Mouse (Mus musculus) thymus, postnatal 4 days (tissue): ENCODE results near the gene Dnm3.

Source experiments
- DNase-seq: peaks from one replicate; pipeline ENCODE4 v3.0.0; 2021

Gene Dnm3

GRCm38 (mm10) chr1:162100961-162101830 lies 376.6 kb downstream of the Dnm3 start:
- DNase-seq = no peak

- no peak for DNase-seq
Measured at GRCm38 (mm10) chr1:162100033-162100820, 377.6 kb downstream of the Dnm3 start.

GRCm38 (mm10) chr1:162099203-162099602 lies 378.6 kb downstream of the Dnm3 start:
- DNase-seq = no peak

DNA sequence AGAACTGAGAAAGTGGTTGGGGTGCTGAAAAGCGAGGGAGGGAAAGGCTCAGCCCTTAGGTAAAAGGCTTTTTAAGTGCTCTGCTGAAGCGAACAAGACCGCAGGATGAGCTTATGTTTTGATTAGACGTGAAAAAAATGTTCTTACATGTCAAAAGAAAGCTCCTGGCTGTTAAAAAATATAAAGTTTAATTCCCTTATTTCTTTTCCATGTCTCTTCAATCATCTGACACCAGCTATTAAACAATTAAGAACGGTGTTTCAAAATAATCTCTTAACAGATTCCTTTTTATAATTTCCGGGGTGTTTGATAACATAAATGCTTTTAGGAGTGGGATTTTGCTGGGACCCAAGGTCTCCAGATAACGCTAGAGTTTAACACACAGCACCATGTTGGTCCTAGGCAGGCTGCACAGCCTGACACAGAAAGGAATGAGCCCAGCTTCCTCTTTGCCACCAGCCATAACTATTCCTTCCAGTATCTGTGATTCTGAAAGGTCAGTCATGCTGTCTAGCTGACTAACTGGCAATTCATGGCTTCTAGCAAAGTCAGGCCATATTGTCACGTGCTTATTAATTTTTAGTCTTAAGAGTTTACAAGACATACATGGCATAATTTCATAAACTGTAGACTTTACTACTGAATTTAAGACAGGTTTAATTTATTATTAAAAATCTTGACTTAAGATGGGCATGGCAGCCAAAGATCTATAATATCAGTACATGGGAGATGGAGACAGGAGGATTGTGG lies 383.1 kb downstream of the Dnm3 start:
- DNase-seq = no peak

DNA sequence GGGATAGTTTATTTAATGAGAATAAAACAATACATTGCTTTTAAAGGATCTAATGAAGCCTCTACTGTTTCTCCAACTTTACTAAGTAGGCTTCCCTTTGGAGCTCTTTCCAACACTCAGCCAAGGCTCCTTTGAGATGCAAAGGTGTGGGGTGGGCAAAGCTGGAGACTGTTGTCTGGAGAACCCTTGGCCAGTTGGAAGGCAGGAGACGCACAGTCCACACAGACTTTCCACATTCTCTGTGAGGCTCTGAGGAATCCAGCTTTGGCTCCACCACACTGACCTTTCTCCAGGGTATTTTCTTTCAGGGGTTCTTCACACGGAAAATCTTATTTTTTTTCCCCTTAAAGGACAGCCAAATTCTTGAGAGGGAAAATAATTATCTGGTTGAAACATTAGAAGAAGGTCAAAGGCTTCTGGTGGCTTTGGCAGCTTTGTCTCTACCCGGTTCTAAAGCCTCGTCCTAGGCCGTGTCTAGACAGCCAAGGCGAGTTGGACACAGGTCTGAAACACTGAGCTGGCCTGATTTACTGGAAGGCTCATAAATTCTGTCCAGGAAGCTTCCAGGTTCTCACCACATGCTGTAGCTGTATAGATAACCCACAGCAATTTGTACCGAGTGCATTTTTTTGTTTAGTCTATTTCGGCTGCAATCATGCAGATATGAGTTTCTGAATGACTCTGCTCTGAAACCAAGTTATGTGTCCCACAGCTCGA lies 383.9 kb downstream of the Dnm3 start:
- DNase-seq = no peak

GRCm38 (mm10) chr1:162092899-162093659 lies 384.8 kb downstream of the Dnm3 start:
- DNase-seq = no peak

GRCm38 (mm10) chr1:162092401-162092800 lies 385.4 kb downstream of the Dnm3 start:
- DNase-seq = no peak

GRCm38 (mm10) chr1:162083886-162084478 lies 393.9 kb downstream of the Dnm3 start:
- no peak for DNase-seq

DNA sequence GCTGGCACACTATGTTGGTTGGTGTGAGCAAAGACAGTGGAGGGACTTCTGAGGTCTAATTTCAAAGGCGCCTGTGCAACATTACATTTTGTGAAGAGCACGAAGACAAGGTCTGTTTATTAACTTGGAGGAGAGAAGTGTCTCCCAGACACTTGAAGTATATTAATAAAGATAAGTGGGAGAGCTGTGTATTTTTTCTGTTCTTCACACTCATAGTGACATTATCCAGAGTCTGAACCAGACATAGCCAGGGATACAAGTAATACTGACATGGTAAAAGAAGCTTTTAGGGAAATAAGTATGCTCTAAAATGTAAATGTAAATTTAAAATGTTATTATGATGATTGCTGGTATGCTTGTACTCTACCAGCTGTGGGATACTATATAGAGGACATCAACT lies 394.5 kb downstream of the Dnm3 start:
- DNase-seq = no peak

DNA sequence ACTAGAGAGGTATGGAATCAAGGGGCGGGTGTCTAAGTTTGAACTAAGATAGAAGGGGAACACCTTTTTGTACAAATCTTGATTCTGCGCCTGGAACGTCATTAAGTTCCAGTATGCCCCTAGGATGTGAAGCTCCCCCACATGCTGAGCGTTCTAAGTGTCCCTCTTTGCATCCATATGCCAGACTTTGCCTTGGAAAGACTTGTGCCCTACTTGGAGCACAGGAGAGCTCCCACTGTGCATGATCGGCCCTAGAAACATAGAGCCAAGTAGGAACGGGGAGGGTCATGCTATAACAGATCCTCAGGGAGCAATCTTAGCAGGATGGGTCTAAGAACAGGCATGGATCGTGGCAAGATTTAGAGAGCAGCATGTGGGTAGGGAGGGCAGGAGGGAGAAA lies 395.1 kb downstream of the Dnm3 start:
- no peak for DNase-seq

- DNase-seq = no peak
Measured at GRCm38 (mm10) chr1:162081693-162082372, 396.0 kb downstream of the Dnm3 start.

GRCm38 (mm10) chr1:162079989-162080388 lies 397.8 kb downstream of the Dnm3 start:
- no peak for DNase-seq

DNA sequence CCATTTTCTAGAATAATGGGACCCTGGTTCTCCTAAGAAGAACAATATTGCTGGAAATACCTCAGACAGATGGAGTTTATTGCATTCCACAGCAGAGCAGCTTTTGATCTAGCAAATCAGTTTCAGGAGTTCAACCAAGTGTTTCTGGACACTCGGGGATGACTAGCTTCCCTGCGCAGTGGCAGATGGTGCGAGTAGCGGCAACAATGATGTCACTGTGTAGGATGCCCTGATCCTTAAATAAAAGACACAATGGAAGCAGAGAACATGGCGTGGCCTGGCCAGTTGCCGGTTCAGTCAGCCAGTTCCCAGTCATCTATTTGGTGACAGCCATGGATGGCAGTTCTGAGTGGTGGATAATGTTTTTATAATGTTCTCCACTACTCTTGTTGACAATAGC lies 400.4 kb downstream of the Dnm3 start:
- DNase-seq = no peak

DNA sequence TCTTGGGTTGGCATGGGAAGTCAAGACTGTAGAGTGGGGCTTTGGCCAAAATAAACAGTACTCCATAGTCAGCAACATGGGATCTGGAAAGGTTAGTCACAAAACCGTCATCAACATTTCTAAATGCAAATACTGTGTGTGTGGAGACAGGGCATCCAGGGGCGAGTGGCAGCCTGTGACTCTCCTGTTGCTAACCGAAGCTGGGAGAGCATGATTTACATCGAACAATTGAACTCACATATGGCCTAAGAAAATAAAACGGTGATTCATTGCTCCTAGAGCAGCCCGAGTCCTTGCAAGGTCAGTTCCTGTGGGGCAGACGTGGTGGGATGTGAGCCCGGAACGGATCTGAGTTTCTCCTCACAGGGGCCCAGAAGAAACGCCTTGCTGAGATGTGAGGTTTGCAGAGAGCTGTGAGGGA lies 401.2 kb downstream of the Dnm3 start:
- no peak for DNase-seq

DNA sequence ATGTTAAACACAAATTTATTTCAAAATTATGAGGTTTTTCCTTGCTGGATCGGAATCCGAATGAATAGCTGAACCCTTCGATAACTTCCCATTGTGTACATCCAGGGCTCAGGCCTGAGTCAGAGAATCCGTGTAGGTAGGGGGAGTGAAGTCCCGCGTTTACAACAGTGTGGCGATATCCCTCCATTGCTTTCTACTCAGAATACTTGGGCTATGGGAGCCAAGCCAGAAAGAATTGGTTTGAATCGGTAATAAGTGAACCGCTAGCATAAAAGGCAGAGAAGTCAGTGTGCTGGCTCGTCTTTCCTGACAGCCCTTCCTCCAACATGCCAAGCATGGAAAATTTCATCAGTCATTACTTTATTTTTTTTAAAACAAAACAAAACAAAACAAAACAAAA lies 402.0 kb downstream of the Dnm3 start:
- no peak for DNase-seq

GRCm38 (mm10) chr1:162075416-162075815 lies 402.4 kb downstream of the Dnm3 start:
- no peak for DNase-seq

DNA sequence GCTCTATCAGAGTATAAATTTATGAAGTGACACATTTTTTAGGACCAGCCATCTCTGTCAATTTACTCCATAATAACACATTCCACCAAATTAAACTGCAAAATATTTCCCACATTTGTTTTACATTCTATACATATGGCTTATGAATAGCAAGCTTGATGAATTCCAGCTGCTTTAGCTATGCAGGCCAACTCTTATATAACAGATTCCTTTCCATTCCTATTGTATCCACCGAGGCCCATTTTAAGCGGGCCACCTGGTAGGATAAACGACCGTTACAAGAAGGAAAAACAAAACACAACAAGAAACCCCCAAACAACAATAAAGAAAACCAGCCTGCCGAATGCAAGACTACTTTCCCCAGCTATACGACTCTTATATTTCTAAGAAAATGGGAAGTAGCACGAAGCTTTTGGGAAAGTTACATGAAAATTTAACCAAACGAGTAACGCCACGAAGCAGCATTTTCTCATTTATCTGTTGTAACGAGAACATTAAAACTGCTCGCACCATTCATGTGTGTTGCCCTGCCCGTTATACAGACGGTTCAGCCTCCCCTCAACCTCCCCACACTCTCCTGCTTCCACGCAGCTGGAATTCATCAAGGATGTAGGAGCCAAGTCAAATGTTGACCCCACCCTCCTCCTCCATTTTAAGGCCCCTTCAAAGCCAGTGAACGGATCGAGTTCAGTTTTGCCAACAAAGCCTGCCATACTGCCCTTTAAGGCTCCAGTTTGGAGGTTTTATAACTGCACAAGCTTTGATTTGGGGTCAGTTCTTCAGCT lies 403.0 kb downstream of the Dnm3 start:
- DNase-seq = no peak

- DNase-seq = no peak
Measured at GRCm38 (mm10) chr1:162072917-162073578, 404.8 kb downstream of the Dnm3 start.

- DNase-seq = no peak
Measured at GRCm38 (mm10) chr1:162053608-162054007, 424.2 kb downstream of the Dnm3 start.
